Mouse (Mus musculus) megakaryocyte, embryonic 14.5 days (primary cell): ENCODE data around the gene Rnase1. TPM values are rescaled to one million over a fixed set of nuclear protein-coding genes. Genes with fewer than 3 reads are reported as not detected.
"Not testable (repeated sequence)": the region's sequence is repeated elsewhere in the genome, so short reads cannot be mapped to it uniquely, and the experiment has no call there.

Source experiments
- H3K27me3 ChIP-seq: replicated peaks from 2 replicates; pipeline ENCODE3; 2012; ENCODE audit warnings: inconsistent platforms
- H3K36me3 ChIP-seq: replicated peaks from 2 replicates; pipeline ENCODE3; 2012; ENCODE audit warnings: low read length, inconsistent platforms, mixed read lengths
- H3K4me1 ChIP-seq: 2 replicates; pipeline ENCODE4 v1.6.1; 2012; ENCODE audit warnings: inconsistent platforms
- H3K4me3 ChIP-seq: replicated peaks from 2 replicates; pipeline ENCODE3; 2012; ENCODE audit warnings: moderate library complexity, mild to moderate bottlenecking, inconsistent platforms
- H3K9me3 ChIP-seq: 2 replicates; pipeline ENCODE4 v1.6.1; 2012; ENCODE audit warnings: inconsistent platforms
- FLI1 ChIP-seq: IDR thresholded peaks from 2 replicates; pipeline ENCODE4 v1.6.1; 2012; ENCODE audit warnings: low read length, inconsistent platforms, mixed read lengths
- GATA1 ChIP-seq: IDR thresholded peaks from 3 replicates; pipeline ENCODE4 v1.6.1; 2012; ENCODE audit warnings: mixed read lengths, low read length, inconsistent platforms, borderline replicate concordance
- polyA plus RNA-seq: library from polyadenylated mRNA; stranded (reverse); fragments of >175 nt; gene quantifications from 2 replicates; pipeline ENCODE4 v1.2.3, GENCODE M21; 2012; ENCODE audit warnings: low replicate concordance; ENCODE audit not compliant: insufficient read depth

The Rnase1 gene
- polyA plus RNA-seq, 1 experiment, result not detected

DNA sequence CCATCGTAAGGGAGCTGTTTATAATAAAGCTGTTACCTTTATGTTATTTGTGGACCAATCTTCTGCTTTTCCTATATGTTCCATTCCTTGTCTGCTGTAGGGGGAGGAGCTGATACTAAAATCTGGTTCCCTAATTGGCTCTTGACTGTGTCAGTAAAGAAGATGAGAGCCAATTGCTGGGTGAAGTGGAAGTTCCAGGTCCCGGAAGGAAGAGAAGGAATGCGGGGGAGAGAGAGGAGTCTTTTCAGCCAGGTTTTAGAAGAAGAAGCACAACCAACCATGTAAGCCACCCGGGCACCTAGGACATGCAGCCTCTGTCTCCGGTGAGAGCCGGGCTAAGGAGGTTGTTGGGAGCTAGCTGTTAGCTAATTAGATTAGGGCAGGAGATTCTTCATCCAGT is 20.9 kb downstream of the Rnase1 start:
- no peak overlapping the region for H3K4me3 ChIP-seq
- H3K9me3 ChIP-seq, result peaks cover 2% of the 10 kb centered on the region; the same call in 1 of the 2 replicates
- H3K27me3 ChIP-seq, result peaks cover 4% of the 10 kb centered on the region
- TF ChIP-seq FLI1 (no peak), GATA1 (no peak)
- peaks cover 44% of the 10 kb centered on the region for H3K4me1 ChIP-seq
- H3K36me3 ChIP-seq, result no peaks in the 10 kb centered on the region

DNA sequence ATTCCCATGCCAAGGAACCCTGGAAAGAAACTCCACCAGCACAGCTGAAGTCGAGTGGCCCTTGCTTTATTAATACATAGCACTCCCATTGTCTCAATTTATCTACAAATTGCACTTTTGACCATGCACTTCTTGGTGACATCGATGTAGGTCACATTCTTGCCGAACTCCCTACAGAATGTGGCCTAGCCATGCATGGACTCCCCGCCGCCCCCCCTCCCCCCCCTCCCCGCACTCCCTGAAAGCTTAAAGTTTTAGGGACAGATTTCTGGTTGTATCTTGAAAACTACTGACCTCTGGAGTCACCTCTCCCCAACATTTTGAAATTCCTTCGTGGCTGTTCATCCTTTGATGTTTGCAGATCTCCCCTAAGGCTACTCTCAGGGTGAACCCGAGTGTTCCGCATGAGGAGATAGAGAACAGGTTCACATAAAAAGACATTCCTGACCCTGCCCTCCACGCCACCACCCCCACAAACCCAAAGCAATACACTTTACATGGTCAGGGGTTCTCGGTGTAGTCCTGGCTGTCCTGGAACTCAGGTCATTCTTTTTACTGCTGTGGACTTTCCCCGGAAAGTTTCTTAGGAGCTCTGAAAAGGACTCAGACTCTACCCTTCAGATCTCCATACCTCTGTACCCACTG is 32.5 kb downstream of the Rnase1 start, which contains the start of gene Eddm3b:
Gene Eddm3b, plus strand, starts transcription at position 511 of the 645 bp plus-strand sequence.
- TF ChIP-seq FLI1 (no peak), GATA1 (no peak)
- Histone ChIP-seq H3K9me3 (peaks cover 7% of the 10 kb centered on the region), H3K36me3 (no peaks in the 10 kb centered on the region), H3K4me3 (no peak within 1 kb of the TSS), H3K4me1 (no peaks in the 10 kb centered on the region), H3K27me3 (peaks cover 3% of the 10 kb centered on the region)

DNA sequence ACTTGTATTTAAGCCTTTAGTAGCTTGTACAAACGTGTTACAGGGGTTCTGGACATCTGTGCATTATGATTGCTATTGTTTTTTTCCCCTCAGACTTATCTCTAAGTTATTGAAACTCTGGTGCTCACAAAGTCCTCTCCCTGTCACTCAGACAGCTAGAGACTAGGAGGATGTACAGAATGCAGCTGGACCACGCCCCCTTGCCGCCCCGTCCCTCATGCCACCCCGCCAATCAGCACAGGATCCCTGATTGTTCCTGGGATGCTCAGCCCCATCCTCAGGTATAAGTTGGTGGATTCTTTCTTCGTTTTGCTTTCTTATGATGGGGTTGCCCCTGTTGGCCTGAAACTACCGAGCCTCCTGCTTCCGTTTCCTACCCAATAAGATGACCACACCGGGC is 33.1 kb downstream of the Rnase1 start:
- Histone ChIP-seq H3K36me3 (no peaks in the 10 kb centered on the region), H3K4me1 (no peaks in the 10 kb centered on the region), H3K27me3 (peaks cover 3% of the 10 kb centered on the region), H3K4me3 (no peak overlapping the region), H3K9me3 (peaks cover 1% of the 10 kb centered on the region; the same call in 1 of the 2 replicates)
- no peak for TF ChIP-seq FLI1
- no peak for TF ChIP-seq GATA1

DNA sequence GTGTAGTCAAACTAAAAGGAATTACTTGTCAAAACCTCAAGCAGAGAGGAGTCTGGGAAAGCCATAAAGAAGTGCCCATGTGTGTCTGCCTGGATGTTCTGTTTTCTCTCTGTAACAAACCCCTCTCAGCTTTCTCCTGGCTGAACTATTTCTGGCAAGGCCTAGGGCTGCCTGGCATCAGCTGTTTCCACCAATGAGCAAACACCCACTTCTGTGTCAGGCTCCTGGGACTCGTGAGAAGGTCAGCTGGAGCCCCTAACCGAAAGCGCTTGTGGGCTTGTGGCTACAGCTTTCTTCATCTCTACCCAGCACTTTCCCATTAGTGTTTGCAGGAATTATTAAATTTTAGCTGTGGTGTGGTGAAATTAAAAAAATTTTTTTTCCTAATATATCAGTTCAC is 34.6 kb downstream of the Rnase1 start:
- TF ChIP-seq GATA1, result no peak
- TF ChIP-seq FLI1, result no peak
- H3K4me3 ChIP-seq, result no peak overlapping the region
- H3K9me3 ChIP-seq, result no peaks in the 10 kb centered on the region
- peaks cover 3% of the 10 kb centered on the region for H3K27me3 ChIP-seq
- H3K36me3 ChIP-seq, result no peaks in the 10 kb centered on the region
- no peaks in the 10 kb centered on the region for H3K4me1 ChIP-seq

DNA sequence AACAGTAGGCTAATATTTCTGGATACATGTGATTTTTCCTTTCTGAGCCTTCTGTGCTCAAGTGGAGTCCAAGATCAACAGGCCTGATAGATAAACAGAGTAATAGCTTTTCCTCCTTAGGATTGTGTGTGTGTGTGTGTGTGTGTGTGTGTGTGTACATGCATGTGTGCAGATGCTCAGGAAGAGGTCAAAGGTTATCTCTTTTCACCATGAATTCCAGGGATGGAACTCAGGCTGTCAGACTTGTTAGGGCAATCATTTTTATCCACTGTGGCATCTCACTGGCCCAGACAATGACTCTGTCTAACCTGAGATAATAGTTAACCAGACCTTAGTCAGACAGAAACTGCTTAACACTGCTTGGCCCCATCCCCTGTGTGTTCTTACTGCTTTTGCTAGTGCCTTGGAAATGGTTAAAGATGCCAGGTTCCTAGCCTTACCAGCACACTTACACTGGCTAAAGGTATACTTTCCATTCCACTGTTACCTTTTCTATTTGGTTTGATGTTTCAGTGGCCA is 40.1 kb downstream of the Rnase1 start:
- Histone ChIP-seq H3K9me3 (no peaks in the 10 kb centered on the region), H3K27me3 (peaks cover 3% of the 10 kb centered on the region), H3K36me3 (no peaks in the 10 kb centered on the region), H3K4me3 (no peak overlapping the region), H3K4me1 (peaks cover 5% of the 10 kb centered on the region; the same call in 1 of the 2 replicates)
- TF ChIP-seq GATA1, result no peak
- TF ChIP-seq FLI1, result no peak

DNA sequence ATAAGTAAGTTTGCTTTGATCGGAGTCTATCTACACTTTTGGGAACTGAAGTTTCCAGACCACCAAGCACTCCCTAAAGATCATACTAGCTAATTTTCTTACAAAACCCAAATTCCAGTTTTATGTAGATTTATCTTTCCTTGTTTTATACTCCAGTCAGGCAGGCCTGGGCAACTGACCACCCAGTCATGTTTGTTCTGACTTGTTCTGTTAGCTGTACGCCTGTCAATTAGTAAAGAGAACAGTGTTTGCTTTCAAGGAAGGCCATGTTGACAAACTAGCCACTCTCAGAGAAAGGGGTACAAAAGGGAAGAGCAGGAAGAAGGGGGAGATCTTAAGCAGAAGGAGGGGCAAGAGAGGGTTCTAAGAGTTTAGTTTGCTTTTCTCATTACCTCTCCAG is 42.2 kb downstream of the Rnase1 start:
- peaks cover 5% of the 10 kb centered on the region; the same call in 1 of the 2 replicates for H3K4me1 ChIP-seq
- H3K4me3 ChIP-seq, result no peak overlapping the region
- H3K36me3 ChIP-seq, result no peaks in the 10 kb centered on the region
- H3K9me3 ChIP-seq, result no peaks in the 10 kb centered on the region
- H3K27me3 ChIP-seq, result no peaks in the 10 kb centered on the region
- TF ChIP-seq FLI1 (no peak), GATA1 (no peak)

DNA sequence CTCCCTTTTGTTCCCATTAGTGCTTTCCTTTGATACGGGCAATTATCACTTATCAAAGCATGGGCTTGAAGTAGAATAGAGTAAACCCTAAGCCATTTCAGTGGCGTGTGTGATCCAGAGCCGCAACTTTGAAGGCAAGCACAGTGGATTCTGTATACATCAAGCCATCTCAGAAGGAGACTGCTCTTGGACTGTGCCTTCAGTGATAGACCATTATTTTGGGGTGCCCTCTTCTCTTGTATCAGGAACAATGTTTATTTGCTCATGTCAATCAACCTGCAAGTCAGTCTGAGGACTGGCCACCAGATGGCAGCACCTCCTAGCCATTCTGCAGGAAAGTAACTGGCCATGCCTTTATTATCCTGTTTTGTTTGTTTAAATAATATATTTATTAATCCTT is 43.4 kb downstream of the Rnase1 start:
- no peak for TF ChIP-seq FLI1
- TF ChIP-seq GATA1, result no peak
- Histone ChIP-seq H3K36me3 (no peaks in the 10 kb centered on the region), H3K4me1 (peaks cover 5% of the 10 kb centered on the region; the same call in 1 of the 2 replicates), H3K9me3 (no peaks in the 10 kb centered on the region), H3K27me3 (no peaks in the 10 kb centered on the region), H3K4me3 (no peak overlapping the region)

DNA sequence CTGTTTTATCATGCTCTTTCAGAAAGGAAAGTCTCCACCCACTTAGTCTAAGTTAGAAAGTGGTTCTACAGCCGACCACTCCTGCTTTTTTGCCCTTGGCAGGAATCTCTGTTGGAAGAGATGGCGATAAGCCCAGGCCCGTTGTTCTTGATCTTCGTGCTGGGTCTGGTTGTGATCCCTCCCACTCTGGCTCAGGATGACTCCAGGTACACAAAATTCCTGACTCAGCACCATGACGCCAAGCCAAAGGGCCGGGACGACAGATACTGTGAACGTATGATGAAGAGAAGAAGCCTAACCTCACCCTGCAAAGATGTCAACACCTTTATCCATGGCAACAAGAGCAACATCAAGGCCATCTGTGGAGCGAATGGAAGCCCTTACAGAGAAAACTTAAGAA is 45.3 kb downstream of the Rnase1 start:
- no peaks in the 10 kb centered on the region for H3K36me3 ChIP-seq
- H3K27me3 ChIP-seq, result no peaks in the 10 kb centered on the region
- peaks cover 6% of the 10 kb centered on the region; the same call in 1 of the 2 replicates for H3K4me1 ChIP-seq
- no peak overlapping the region for H3K4me3 ChIP-seq
- no peaks in the 10 kb centered on the region for H3K9me3 ChIP-seq
- TF ChIP-seq GATA1 (no peak), FLI1 (no peak)

DNA sequence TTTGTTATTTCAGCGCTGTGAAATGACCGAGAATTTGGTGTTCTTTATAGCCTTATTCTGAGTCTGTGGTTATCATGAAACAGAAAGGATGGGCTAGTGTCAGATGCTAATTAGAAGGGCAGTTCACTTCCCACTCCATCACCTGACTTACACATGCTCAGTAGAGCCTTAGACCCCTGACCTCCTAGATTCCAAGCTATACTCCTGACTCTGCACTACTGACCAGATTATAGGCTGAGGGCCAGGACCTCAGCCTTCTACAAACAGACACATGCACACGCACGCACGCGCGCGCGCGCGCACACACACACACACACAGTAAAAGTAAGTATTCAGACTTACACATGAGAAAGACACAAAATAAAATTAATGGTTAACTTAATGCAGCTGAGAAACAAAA is 47.7 kb downstream of the Rnase1 start:
- TF ChIP-seq FLI1 (no peak), GATA1 (no peak)
- no peaks in the 10 kb centered on the region for H3K36me3 ChIP-seq

DNA sequence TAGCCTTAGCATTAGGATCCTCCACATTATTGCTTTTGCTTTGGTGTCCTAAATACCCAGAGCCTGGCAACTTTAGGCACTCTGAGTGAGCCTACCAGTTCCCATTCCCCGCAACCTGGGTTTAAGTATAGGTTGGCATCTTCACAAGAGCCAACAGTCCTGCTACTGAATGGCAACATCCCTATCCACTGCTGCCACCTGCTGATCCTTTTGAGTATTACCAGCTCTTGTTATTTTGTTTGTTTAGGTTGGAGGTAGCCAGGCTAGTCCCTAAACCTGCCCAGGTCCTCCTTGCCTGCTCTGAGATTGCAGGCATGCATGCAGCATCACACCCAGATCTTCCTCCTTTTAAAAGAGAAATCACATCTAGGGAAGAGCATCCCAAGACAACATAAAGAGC is 48.3 kb downstream of the Rnase1 start:
- H3K4me1 ChIP-seq, result peaks cover 23% of the 10 kb centered on the region
- not testable (repeated sequence) for H3K9me3 ChIP-seq, H3K36me3 ChIP-seq

More for the DNA sequence above, 47.7 kb downstream of the Rnase1 start:
- Histone ChIP-seq H3K4me1 (peaks cover 17% of the 10 kb centered on the region), H3K27me3 (no peaks in the 10 kb centered on the region), H3K9me3 (no peaks in the 10 kb centered on the region), H3K4me3 (no peak overlapping the region)

More for the DNA sequence above, 48.3 kb downstream of the Rnase1 start:
- H3K4me3 ChIP-seq, H3K27me3 ChIP-seq: not testable (repeated sequence)
